Mouse (Mus musculus) CH12.LX (cell line): Measurements from ENCODE around the gene Ints4. TPM values are rescaled to one million over a fixed set of nuclear protein-coding genes. Genes with fewer than 3 reads are reported as not detected.
A peak's percentile ranks its signal among the peaks of the same experiment; 100 is the strongest.
"Not testable (repeated sequence)": the region's sequence is repeated elsewhere in the genome, so short reads cannot be mapped to it uniquely, and the experiment has no call there.

ENCODE experiments used
- DNase-seq: peaks from one replicate; pipeline ENCODE4 v3.0.0-alpha.2; 2013; ENCODE audit errors: extremely low read depth
- H3K27ac ChIP-seq: 2 replicates; pipeline ENCODE4 v1.5.1; 2012; ENCODE audit warnings: low read depth, mild to moderate bottlenecking, control low read depth, moderate library complexity; ENCODE audit not compliant: insufficient read depth
- H3K27me3 ChIP-seq: replicated peaks from 2 replicates; pipeline ENCODE3; 2012; ENCODE audit warnings: inconsistent platforms
- H3K36me3 ChIP-seq, 2 experiments: replicated peaks in 1 of 2; 2 replicates each; pipeline versions ENCODE3 to v1.6.1; 2012; ENCODE audit warnings: inconsistent platforms in 1 of 2, low read length in 1 of 2, mild to moderate bottlenecking in 1 of 2, mixed read lengths in 1 of 2, moderate library complexity in 1 of 2; ENCODE audit not compliant: control insufficient read depth in 1 of 2, insufficient read depth in 1 of 2
- H3K4me1 ChIP-seq, 2 experiments: 2 replicates each; pipeline ENCODE4 v1.6.1; 2012; ENCODE audit warnings: inconsistent platforms in 1 of 2, moderate library complexity in 1 of 2; ENCODE audit not compliant: insufficient read depth in 2 of 2, control insufficient read depth in 1 of 2
- H3K4me2 ChIP-seq: 2 replicates; pipeline ENCODE4 v1.6.1; 2012; ENCODE audit warnings: low read depth, mild to moderate bottlenecking, control low read depth; ENCODE audit not compliant: poor library complexity, insufficient read depth, severe bottlenecking
- H3K4me3 ChIP-seq, 3 experiments: fragments of 150-350 bp in 1 of 3; sonication (generic) in 1 of 3; replicated peaks in 1 of 3; 2 replicates each; pipeline versions ENCODE3 to v1.5.1; 2011 to 2012; ENCODE audit warnings: low read depth in 2 of 3, low read length in 2 of 3, mild to moderate bottlenecking in 2 of 3, moderate library complexity in 2 of 3, control low read depth in 1 of 3, improper control_type of control experiment in 1 of 3, inconsistent platforms in 1 of 3, mixed read lengths in 1 of 3; ENCODE audit not compliant: poor library complexity in 1 of 3
- H3K79me2 ChIP-seq: replicated peaks from 2 replicates; pipeline ENCODE4 v1.6.1; 2012; ENCODE audit warnings: mild to moderate bottlenecking, moderate library complexity; ENCODE audit not compliant: control insufficient read depth, poor library complexity, insufficient read depth, severe bottlenecking; ENCODE audit errors: extremely low read depth
- H3K9ac ChIP-seq: 2 replicates; pipeline ENCODE4 v1.6.1; 2012; ENCODE audit warnings: low read depth, mild to moderate bottlenecking, control low read depth, moderate library complexity; ENCODE audit not compliant: insufficient read depth
- H3K9me3 ChIP-seq: replicated peaks from 2 replicates; pipeline ENCODE3; 2012; ENCODE audit warnings: low read length, inconsistent platforms, mixed read lengths
- CHD2 ChIP-seq: IDR thresholded peaks from 2 replicates; pipeline ENCODE4 v1.6.1; 2011; ENCODE audit warnings: low read length, improper control_type of control experiment
- CTCF ChIP-seq, 2 experiments: IDR thresholded peaks in 1 of 2; conservative IDR thresholded peaks in 1 of 2; 2 replicates each; pipeline ENCODE4 v1.5.1; 2011 to 2012; ENCODE audit warnings: low read depth in 2 of 2, low read length in 2 of 2, improper control_type of control experiment in 1 of 2, inconsistent platforms in 1 of 2, mild to moderate bottlenecking in 1 of 2, moderate library complexity in 1 of 2
- E2F4 ChIP-seq: IDR thresholded peaks from 2 replicates; pipeline ENCODE4 v1.6.1; 2011; ENCODE audit warnings: low read depth, low read length, improper control_type of control experiment; ENCODE audit not compliant: insufficient replicate concordance
- EP300 ChIP-seq: IDR thresholded peaks from 2 replicates; pipeline ENCODE4 v1.6.1; 2011; ENCODE audit warnings: low read length, improper control_type of control experiment
- ETS1 ChIP-seq: conservative IDR thresholded peaks from 2 replicates; pipeline ENCODE4 v1.6.1; 2012; ENCODE audit warnings: low read depth, mild to moderate bottlenecking, inconsistent platforms, low read length, improper control_type of control experiment, moderate library complexity
- GABPA ChIP-seq: IDR thresholded peaks from 2 replicates; pipeline ENCODE4 v1.6.1; 2012; ENCODE audit warnings: low read depth, low read length, improper control_type of control experiment, inconsistent platforms; ENCODE audit not compliant: insufficient replicate concordance
- MAX ChIP-seq: IDR thresholded peaks from 2 replicates; pipeline ENCODE4 v1.6.1; 2011; ENCODE audit warnings: low read length, improper control_type of control experiment
- MXI1 ChIP-seq: IDR thresholded peaks from 2 replicates; pipeline ENCODE4 v1.6.1; 2011; ENCODE audit warnings: mild to moderate bottlenecking, low read depth, low read length, improper control_type of control experiment
- POLR2A ChIP-seq: IDR thresholded peaks from 2 replicates; pipeline ENCODE4 v1.6.1; 2011; ENCODE audit warnings: low read depth, mild to moderate bottlenecking, improper control_type of control experiment, low read length
- RAD21 ChIP-seq: IDR thresholded peaks from 2 replicates; pipeline ENCODE4 v1.6.1; 2011; ENCODE audit warnings: low read depth, mild to moderate bottlenecking, low read length, improper control_type of control experiment, moderate library complexity
- RCOR1 ChIP-seq: conservative IDR thresholded peaks from 2 replicates; pipeline ENCODE4 v1.6.1; 2012; ENCODE audit warnings: low read depth, mild to moderate bottlenecking, inconsistent platforms, low read length, improper control_type of control experiment
- SIN3A ChIP-seq: IDR thresholded peaks from 2 replicates; pipeline ENCODE4 v1.6.1; 2012; ENCODE audit warnings: low read length, improper control_type of control experiment, inconsistent platforms
- SMC3 ChIP-seq: IDR thresholded peaks from 2 replicates; pipeline ENCODE4 v1.6.1; 2011; ENCODE audit warnings: low read depth, low read length, improper control_type of control experiment
- TBP ChIP-seq: conservative IDR thresholded peaks from 2 replicates; pipeline ENCODE4 v1.6.1; 2011; ENCODE audit warnings: low read depth, low read length, improper control_type of control experiment
- UBTF ChIP-seq: IDR thresholded peaks from 2 replicates; pipeline ENCODE4 v1.6.1; 2012; ENCODE audit warnings: low read depth, mild to moderate bottlenecking, inconsistent platforms, low read length, improper control_type of control experiment, moderate library complexity
- USF1 ChIP-seq: IDR thresholded peaks from 2 replicates; pipeline ENCODE4 v1.6.1; 2014; ENCODE audit warnings: low read depth, mild to moderate bottlenecking, inconsistent platforms, low read length, improper control_type of control experiment
- ZNF384 ChIP-seq: IDR thresholded peaks from 2 replicates; pipeline ENCODE4 v1.6.1; 2012; ENCODE audit warnings: low read depth, low read length, improper control_type of control experiment, inconsistent platforms
- dilution Hi-C: fragments of 300-500 bp; cut with MboI; formaldehyde crosslinking; loops from 2 replicates; pipeline ENCODE4 v1.14.3; 2020; ENCODE audit warnings: low sequenced_read_pairs; ENCODE audit not compliant: extremely low pct_unique_long_range_greater_than_20kb, extremely low pct_ligation_motif_present
- in situ Hi-C: fragments of 300-500 bp; cut with MboI; formaldehyde crosslinking; loops from 3 replicates; pipeline ENCODE4 v1.14.3; 2019; ENCODE audit warnings: low sequenced_read_pairs, low pct_ligation_motif_present, low pct_unique_long_range_greater_than_20kb, mixed read lengths
- polyA plus RNA-seq: library from polyadenylated mRNA; unstranded; fragments of >175 nt; gene quantifications from 2 replicates; pipeline ENCODE4 v1.2.1, GENCODE M21; 2012; ENCODE audit warnings: low read depth; ENCODE audit not compliant: insufficient read length
- total RNA-seq, 2 experiments: library from RNA; depleted of rRNA; stranded (reverse); fragments of 300-350 nt in 1 of 2; fragments of >200 nt in 1 of 2; gene quantifications; 2 replicates each; pipeline ENCODE4 v1.2.3; 2012 to 2014

Gene Ints4
- total and polyA plus RNA-seq, 3 experiments, result 46.6 to 77.2 (median 67.9) TPM

- Histone ChIP-seq H3K4me3 (no peak overlapping the region), H3K27ac (no peak overlapping the region), H3K4me1 (peaks cover 0 to 6% of the 10 kb centered on the region in 2 experiments; a peak in 2 of 4 replicates), H3K27me3 (no peaks in the 10 kb centered on the region), H3K36me3 (no peaks in the 10 kb centered on the region), H3K79me2 (no peaks in the 10 kb centered on the region), H3K9ac (no peak overlapping the region), H3K4me2 (no peak overlapping the region), H3K9me3 (peaks cover 2% of the 10 kb centered on the region)
- no peak for TF ChIP-seq POLR2A
- TF ChIP-seq SMC3, result no peak
- TF ChIP-seq SIN3A, result no peak
- TF ChIP-seq MAX, result no peak
- TF ChIP-seq E2F4, result no peak
- no peak for TF ChIP-seq GABPA
- no peak for TF ChIP-seq CHD2
- no peak for TF ChIP-seq EP300
- TF ChIP-seq MXI1, result no peak
- no peak for TF ChIP-seq ETS1
- TF ChIP-seq USF1, result no peak
- no peak for TF ChIP-seq UBTF
- no peak for TF ChIP-seq TBP
- TF ChIP-seq RCOR1, result no peak
- TF ChIP-seq RAD21, result no peak
- dilution Hi-C loops, result no loop called here
- DNase-seq, result no peak
- in situ Hi-C loops, result loop anchor here (25.0 kb wide), 2 partner anchors 241 to 516 kb away; partner anchors contain the start of gene Clns1a
Measured at GRCm38 (mm10) chr7:97446171-97446925, 34.4 kb upstream of the Ints4 start.

DNA sequence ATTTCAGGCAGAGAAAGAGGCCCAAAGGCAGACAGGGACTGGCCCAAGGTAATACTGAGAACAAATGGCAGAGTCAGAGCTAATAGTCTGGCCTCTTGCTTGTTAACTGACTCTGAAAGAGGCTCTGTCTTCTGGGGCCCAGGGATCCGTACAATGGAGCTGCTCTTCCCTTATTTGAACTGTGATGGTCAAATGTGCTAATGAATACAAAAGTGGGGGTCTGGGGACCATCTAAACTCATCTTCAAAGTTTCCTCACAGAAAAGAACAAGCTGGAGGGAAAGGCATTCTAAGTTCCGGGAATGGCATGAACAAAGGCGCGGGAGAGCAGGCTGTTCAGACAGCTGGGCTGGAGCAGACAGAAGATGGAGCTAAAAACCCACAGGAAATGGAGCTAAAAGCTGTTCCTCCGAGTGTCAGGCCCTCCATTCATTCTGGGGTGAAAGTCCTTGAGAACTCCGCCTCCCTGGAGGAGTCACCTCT is 33.7 kb upstream of the Ints4 start:
- H3K79me2 ChIP-seq, result no peaks in the 10 kb centered on the region
- H3K9me3 ChIP-seq, result peaks cover 2% of the 10 kb centered on the region
- no peak overlapping the region for H3K9ac ChIP-seq
- H3K27ac ChIP-seq, result no peak overlapping the region
- in situ Hi-C loops, result loop anchor here (25.0 kb wide), 2 partner anchors 240 to 515 kb away; partner anchors contain the start of gene Clns1a
- no peak overlapping the region for H3K4me2 ChIP-seq
- H3K4me3 ChIP-seq, result no peak overlapping the region
- TF ChIP-seq CTCF (conservative IDR thresholded peaks at IDR 0.05 in 1 of 2, IDR thresholded peaks at IDR 0.05 in 1 of 2; ENCODE audit: low read depth in 2 of 2, low read length in 2 of 2) (0 out of 4 replicates have a peak, but pooled peaks of 1 of the 2 experiments have one; percentile 3), RAD21 (peak; percentile 8), ZNF384 (no peak)
- TF ChIP-seq, all 38 proteins: peak for 2
- DNase-seq, result no peak
- Histone ChIP-seq H3K27me3 (no peaks in the 10 kb centered on the region), H3K36me3 (no peaks in the 10 kb centered on the region), H3K4me1 (peaks cover 0 to 6% of the 10 kb centered on the region in 2 experiments; a peak in 2 of 4 replicates)
- dilution Hi-C loops, result no loop called here

- H3K27ac ChIP-seq, in situ Hi-C loops: not testable (repeated sequence)
Measured at GRCm38 (mm10) chr7:97451023-97451422, 29.7 kb upstream of the Ints4 start, which contains the start of gene Kctd14. Gene Kctd14 (plus strand): TSS chr7:97451323.

More at GRCm38 (mm10) chr7:97451023-97451422, 29.7 kb upstream of the Ints4 start, which contains the start of gene Kctd14:
- H3K4me1 ChIP-seq, result peaks cover 8 to 26% of the 10 kb centered on the region in 2 experiments
- H3K4me2 ChIP-seq, H3K27me3 ChIP-seq, H3K79me2 ChIP-seq, H3K9ac ChIP-seq, dilution Hi-C loops, DNase-seq, H3K9me3 ChIP-seq, H3K4me3 ChIP-seq, H3K36me3 ChIP-seq: not testable (repeated sequence)
